Mouse (Mus musculus): Measurements from ENCODE around the gene Dock2.
"Not testable (repeated sequence)": the region's sequence is repeated elsewhere in the genome, so short reads cannot be mapped to it uniquely, and the experiment has no call there.

Gene Dock2

GRCm38 (mm10) chr11:34227180-34227579 lies 556.5 kb downstream of the Dock2 start:
- in situ Hi-C loops (cut with MboI, MseI), result no loop called here

GRCm38 (mm10) chr11:34220596-34220995 lies 563.1 kb downstream of the Dock2 start:
- in situ Hi-C loops (cut with MboI, MseI), result not testable (repeated sequence)

GRCm38 (mm10) chr11:34212853-34213252 lies 570.8 kb downstream of the Dock2 start:
- in situ Hi-C loops (cut with MboI, MseI), result loop anchor here (10.0 kb wide), 2 partner anchors 258 to 488 kb away; no protein-coding TSS in a partner anchor

GRCm38 (mm10) chr11:34207989-34208388 lies 575.7 kb downstream of the Dock2 start, which contains the start of gene Foxi1:
Gene Foxi1, minus strand, starts transcription at chr11:34208089.
- in situ Hi-C loops (cut with MboI, MseI), result loop anchor here (5.0 kb wide), 1 partner anchor 231 kb away; no protein-coding TSS in a partner anchor

GRCm38 (mm10) chr11:34202769-34203168 lies 580.9 kb downstream of the Dock2 start:
- in situ Hi-C loops (cut with MboI, MseI), result loop anchor here (5.0 kb wide), 1 partner anchor 50 kb away; no protein-coding TSS in a partner anchor

GRCm38 (mm10) chr11:34195142-34195541 lies 588.5 kb downstream of the Dock2 start:
- in situ Hi-C loops (cut with MboI, MseI), result no loop called here

DNA sequence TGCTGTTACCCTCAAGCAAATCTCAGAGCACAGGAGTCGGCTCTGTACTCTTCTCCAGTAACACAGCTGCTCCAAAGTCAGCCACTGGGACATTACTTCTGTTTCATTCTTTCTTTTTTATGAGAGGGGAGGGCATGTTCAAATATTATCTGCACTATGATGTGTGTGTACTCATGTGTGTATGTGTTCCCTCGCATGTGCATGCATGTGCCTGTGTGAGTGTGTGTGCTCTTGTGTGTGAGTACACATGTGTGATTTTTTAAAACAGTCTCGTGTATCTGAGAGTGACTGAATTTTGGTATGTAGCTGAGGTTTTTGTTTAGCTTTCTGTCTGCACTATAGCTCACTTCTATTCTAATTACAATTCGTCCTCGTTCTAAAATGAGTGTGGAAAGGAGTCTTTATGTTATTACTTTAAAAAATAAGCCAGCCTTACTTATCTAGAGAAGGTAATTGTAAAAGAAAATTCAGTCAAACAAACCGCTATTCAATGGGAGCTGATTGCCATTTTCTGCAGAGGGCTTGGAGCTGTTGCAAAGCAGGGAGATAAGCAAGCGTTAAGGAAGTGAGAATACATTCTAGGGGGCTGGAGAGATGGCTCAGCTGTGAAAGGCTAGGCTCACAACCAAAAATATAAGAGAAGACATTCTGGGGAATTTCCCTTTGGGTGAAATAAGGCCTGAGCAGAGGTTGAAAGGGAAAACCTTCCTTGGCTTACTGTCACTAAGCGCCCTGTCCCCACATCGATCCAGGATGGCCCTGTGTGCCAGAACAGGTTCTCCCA lies 589.3 kb downstream of the Dock2 start:
- in situ Hi-C loops (cut with MboI, MseI), result no loop called here

GRCm38 (mm10) chr11:34193658-34194057 lies 590.0 kb downstream of the Dock2 start:
- in situ Hi-C loops (cut with MboI, MseI), result no loop called here

DNA sequence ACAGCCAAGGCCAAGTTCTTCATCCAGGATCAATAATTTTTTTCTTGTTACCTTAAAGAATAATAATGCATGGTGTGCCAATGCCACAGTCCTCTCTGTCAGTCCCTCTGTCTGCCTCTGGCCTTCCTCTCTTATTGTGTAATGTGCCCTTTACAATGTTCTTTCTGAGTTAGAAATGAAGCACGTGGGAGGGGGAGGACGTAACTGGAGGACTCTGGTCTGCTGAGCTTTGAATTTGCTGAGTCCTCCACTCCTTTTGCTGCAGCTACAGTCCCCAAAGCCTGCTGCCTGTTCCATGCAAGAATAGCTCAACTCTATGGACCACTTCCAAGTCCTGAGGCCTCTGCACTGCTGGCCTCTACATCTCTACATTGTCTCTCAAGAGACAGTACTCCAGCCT lies 599.4 kb downstream of the Dock2 start:
- in situ Hi-C loops (cut with MboI, MseI), result no loop called here

DNA sequence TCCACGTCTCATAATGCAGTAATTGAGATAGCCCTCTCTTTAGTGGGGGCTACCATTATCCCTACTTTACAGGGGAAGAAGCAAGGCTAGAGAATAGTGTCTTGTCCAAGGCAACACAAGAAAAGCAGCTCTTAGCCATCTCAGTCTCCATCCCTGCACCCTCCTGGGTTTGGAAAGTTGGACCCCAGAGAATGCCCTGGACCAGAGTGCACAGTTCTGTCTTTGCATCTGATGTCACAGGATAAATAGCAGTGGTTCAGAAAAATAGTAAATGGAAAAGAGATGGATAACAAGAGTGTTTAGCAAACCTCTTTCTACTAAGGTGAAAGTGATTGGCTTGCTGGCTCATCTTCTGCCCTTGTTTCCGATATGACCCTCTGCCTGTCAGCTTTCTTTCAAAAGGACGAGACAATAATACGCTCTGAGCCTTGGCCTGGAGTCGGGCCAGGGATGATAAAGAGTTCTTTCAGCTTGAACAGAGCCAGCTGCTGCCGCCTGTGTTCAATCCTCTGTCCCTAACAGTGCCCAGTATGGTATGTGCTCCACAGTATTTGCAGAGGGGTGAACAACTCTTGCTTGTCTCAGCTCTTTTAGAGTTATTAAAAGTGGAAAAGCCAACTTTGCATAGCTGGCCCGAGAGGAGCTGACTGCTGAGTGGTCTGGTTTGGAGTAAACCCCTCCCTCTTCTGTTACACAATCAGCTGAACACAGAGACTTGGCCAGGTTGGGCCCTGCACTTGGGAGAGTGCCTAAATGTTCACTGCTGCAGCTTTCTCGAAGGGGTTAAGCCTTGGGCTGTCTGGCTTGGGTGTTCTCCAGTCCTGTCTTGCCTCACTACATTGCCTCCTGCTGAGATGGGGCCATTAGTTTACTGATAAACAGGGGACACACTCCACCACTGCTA lies 602.2 kb downstream of the Dock2 start:
- in situ Hi-C loops (cut with MboI, MseI), result no loop called here

DNA sequence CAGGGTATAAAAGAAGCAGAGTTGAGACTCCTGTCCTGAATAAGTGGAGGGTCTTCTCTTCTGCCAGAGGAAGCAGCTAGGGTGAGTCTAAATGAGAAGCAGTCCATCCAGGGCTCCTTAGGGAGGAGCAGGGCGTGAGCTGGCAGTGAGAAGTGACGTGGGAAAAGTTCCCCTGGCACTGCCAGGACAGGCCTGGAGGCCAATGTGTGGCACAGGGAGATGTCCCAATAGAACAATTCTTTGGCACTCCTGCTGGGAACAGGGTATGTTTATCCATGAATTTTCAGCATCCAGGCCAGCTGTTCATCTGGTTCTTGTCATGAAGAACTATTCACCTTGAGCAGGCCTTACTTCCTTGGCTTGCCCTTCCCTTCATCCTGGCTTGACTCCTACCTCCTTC lies 604.9 kb downstream of the Dock2 start:
- in situ Hi-C loops (cut with MboI, MseI), result no loop called here
